Mouse (Mus musculus) cerebellum, adult 8-10 months (tissue): ENCODE data around the gene Pnmt.
A peak's percentile ranks its signal among the peaks of the same experiment; 100 is the strongest.

Source experiments
- DNase-seq: peaks from one replicate; pipeline ENCODE4 v3.0.0; 2022

The Pnmt gene

GRCm38 (mm10) chr11:98385638-98386585 lies at the start of gene Pnmt:
TSS of gene Pnmt (plus strand) at chr11:98386450.
- DNase-seq, result no peak

GRCm38 (mm10) chr11:98338507-98338961 lies 47.7 kb upstream of the Pnmt start:
- peak; percentile 88 for DNase-seq

- DNase-seq, result peak; percentile 65
Measured at GRCm38 (mm10) chr11:98339071-98339501, 47.2 kb upstream of the Pnmt start.

GRCm38 (mm10) chr11:98339679-98340287 lies 46.5 kb upstream of the Pnmt start:
- peak; percentile 41 for DNase-seq

- DNase-seq, result no peak
Measured at GRCm38 (mm10) chr11:98340597-98340996, 45.7 kb upstream of the Pnmt start.

- no peak for DNase-seq
Measured at GRCm38 (mm10) chr11:98341174-98341573, 45.1 kb upstream of the Pnmt start.

GRCm38 (mm10) chr11:98342000-98342945 lies 44.0 kb upstream of the Pnmt start:
- DNase-seq, result peak; percentile 100

- DNase-seq, result peak; percentile 95
Measured at GRCm38 (mm10) chr11:98345253-98345652, 41.0 kb upstream of the Pnmt start.

GRCm38 (mm10) chr11:98346168-98346567 lies 40.1 kb upstream of the Pnmt start:
- DNase-seq, result no peak

GRCm38 (mm10) chr11:98347385-98348082 lies 38.7 kb upstream of the Pnmt start:
- DNase-seq, result no peak

GRCm38 (mm10) chr11:98348083-98348961 lies 37.9 kb upstream of the Pnmt start, which contains the start of gene Ppp1r1b:
TSS of gene Ppp1r1b (plus strand) at chr11:98348404.
- DNase-seq, result peak; percentile 75

- DNase-seq, result no peak
Measured at GRCm38 (mm10) chr11:98349308-98349707, 36.9 kb upstream of the Pnmt start.

- no peak for DNase-seq
Measured at GRCm38 (mm10) chr11:98352272-98352990, 33.8 kb upstream of the Pnmt start.

GRCm38 (mm10) chr11:98353651-98354211 lies 32.5 kb upstream of the Pnmt start:
- DNase-seq, result no peak

GRCm38 (mm10) chr11:98354445-98354844 lies 31.8 kb upstream of the Pnmt start:
- no peak for DNase-seq

GRCm38 (mm10) chr11:98355732-98356299 lies 30.4 kb upstream of the Pnmt start:
- peak; percentile 62 for DNase-seq

- DNase-seq, result no peak
Measured at GRCm38 (mm10) chr11:98356625-98357394, 29.4 kb upstream of the Pnmt start.

GRCm38 (mm10) chr11:98357396-98358160 lies 28.7 kb upstream of the Pnmt start:
- no peak for DNase-seq
